Mouse (Mus musculus): ENCODE data around the gene C8g.

C8g gene

DNA sequence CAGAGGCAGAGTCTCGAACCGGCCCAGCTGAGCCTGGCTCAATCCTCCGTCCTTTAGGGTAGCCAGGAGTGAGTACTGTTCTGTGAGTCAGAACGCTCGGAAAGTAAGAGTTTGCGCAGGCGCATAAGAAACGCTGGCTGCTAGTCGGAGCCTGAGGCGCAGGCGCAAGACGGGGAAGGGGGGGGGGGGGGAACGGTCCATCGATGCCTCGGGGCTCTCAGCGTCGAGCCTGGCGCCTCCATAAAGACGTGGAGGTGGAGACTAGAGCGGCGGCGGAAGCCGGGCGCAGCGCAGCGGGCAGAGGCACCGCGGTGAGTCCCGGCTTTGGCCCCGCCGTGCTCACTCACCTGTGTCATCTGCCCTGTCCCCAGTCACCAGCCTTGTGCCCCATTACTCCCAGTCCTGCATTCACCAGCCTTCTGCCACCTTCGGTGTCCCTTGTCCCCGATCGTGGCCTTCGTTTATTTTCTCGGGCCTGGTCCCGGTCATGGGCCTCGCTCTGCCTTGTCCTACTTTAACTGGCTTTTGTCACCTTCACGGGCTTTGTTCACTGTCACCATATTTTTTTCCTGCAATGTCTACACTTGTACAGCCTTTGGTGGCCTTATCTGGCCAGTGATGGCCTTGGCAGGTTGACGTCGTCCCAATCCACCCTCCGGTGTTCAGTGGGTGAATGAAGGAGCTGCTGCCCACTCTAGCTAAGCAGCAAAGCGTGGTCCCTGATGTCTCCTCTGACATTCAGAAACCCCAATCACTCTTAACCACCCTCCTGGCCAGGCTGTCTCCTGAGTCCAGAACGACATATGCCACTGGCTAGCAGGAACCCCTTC lies 728 bp downstream of the C8g start, which contains the start of gene Fbxw5:
TSS of gene Fbxw5 (plus strand) at position 175 of the 830 bp plus-strand sequence.
- DNase-seq (ENCODE audit: low spot score) = peak; percentile 88

DNA sequence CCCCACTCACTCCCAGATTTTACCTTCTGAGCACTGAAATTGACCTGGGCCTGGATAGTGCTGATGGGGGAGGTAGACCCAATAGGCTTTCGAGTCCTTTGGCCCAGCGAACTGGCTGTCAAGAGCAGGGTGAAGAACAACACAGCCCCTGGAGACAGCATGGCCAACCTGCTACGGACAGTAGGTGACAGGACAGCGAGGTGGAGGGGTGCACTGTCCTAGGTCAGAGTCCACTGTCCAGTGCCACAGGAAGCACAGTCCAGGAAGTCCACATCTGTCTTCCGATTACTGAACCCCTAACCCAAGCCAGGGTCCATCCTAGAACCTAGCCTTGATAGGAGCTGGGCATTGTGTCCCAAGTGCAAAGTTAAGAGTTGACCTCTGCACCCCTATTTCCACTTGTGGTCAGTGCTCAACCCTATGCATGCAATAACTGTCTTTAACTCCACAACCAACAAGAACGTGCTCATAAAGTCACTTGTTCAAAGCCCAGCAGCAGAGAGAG lies 1.4 kb downstream of the C8g start:
- DNase-seq (ENCODE audit: low spot score) = no peak

DNA sequence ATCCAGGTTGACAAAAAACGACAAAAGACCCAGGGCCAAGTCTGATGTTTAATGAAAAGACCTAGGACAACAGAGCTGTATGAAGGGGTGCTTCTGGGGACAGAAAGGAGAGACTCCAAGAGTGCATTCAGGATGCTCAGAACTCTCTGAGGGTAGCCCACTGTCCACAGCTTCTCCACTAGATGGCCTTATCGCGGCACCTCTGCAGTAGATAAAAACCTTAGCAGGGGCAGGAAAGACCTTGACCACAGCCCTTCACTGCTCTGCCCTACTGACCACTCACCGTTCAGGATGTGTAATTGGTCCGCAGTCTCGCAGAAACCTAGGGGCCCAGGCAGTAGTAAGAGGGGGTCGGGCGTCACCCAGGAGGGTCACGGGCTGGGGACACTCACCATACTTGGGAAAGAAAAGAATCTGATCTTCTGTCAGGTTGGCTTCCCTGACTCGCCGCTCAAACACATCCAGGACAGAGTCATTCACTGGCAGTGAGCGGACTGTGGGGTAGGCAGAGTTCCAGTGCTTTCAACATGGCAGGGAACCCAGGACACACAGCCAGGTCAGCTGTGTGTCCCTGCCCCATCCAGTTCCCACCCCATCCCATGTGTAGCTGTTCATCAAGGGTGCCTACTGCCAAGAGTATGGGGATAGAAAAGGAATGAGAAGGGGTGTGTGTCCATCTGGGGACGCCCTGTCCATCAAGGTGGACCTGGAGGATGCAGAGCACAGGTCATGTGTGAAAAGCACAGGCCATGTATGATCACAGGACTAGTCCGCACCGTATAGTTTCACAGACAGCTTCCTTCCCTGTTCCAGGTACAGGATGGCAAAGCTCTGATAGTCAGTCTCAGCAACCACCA lies 2.7 kb downstream of the C8g start:
- DNase-seq (ENCODE audit: low spot score) = no peak

DNA sequence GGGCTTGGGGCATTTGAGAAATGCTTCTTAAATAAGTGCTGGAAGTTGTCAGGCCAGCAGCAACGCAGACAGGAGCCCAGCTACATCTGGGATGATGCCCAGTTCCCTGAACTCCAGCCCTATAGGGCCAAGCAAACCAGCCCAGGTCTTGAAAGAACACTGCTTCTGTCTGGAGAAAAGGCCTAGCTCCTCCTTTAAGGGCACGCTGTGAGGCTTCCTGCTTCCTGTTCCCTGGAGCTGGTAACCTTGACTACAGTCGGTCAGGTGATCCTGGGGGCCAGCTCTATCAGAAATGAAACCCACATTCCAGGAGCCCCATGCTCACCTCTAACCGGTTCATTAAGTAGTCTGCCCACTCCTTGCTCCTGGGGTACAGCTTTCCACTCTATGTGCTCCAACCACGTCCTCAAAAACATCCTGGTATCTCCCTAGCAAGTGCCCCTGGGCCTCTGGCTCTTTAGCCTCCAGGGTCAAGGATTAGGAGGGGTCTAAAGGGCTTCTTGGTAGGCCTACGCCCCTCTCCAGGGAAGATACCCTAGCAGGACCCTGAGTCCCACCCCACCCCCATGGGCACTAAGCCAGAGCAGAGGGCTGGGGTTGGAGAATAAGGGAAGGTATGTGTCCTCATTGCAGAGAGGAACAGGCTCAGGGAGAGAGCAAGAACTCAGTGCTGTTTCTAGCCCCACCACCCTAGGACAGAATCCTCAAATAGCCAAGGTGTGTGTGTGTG lies 3.5 kb downstream of the C8g start:
- no peak for DNase-seq (ENCODE audit: low spot score)

DNA sequence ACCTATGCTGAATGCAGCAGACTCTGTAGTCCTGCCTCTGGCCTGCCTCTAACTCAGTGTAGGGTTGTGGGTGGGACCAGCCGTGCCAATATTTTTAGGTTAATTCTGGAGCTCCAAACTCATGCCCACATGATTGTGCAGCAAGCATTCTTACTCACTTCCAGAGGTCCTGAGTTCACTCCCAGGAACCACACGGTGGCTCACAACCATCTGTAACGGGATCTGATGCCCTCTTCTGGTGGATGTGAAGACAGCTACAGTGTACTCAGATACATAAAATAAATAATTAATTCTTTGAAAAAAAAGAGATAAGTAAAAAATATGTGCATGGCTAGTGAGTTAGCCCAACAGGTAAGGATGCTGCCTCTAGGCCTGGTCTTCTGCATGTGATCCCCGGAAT lies 5.1 kb downstream of the C8g start:
- DNase-seq (ENCODE audit: low spot score) = no peak

DNA sequence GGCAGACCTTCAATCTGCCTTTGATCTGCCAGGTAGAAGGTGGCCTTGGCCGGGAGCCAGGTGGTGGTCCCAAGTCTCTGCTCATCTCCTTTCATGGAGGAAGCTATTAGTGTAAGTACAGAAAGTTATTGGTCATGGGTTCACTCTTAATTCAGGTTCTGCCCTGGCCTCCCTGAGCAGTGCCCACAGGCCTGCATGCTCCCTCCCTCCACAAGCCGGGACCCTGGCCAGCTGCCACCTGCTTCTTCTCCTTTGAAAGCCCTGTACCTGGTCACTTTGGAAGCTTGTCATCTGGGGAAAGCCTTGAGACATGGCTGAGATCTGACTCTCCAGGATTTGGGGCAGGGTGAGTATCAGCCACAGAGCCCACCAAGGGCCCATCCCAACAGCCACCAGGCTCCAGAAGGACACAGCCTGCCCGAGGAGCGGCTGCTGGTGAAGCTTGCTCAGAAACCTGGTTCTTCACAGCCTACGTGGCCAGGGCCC lies 8.0 kb downstream of the C8g start, which contains the start of gene Lcn12:
TSS of gene Lcn12 (minus strand) at position 436 of the 486 bp plus-strand sequence.
- DNase-seq (ENCODE audit: low spot score) = no peak

DNA sequence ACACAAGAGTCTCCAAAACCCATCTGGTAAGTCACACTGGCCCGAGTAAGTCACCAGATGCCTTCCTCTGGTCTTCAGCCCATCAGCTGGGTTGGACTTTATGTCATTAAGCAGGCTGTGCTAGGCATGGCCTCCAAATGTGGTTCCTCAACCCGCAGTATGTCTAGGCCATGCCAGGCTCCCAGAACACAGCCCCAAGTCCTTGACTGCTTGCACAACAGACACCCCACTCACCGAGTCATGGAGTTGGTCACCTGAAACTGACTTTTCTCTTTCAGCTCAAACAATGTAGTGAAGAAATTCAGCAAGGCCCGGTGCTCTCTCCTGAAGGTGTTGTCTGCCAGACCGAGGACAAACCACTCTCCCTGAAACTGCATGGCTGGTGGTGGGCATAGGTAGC lies 8.5 kb downstream of the C8g start:
- no peak for DNase-seq (ENCODE audit: low spot score)

DNA sequence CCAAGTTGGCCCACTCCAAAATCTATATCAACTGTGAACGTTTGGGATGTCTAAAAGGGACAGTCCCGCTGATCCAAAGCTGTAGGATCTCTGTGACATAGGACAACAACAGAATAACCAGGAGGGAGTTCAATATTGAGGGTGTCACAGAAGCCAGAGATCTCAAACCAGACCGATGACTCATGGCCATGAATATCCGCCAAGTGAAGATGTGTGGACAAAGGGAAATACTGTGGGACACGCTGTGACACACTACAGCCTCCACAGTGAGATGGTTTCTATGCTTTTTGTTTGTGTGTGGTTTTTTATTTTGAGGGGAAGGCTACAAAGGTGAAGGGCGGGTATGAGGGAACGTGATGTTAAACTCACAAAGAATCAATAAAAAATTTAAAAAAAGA lies 12.8 kb downstream of the C8g start:
- no peak for DNase-seq (ENCODE audit: low spot score)

DNA sequence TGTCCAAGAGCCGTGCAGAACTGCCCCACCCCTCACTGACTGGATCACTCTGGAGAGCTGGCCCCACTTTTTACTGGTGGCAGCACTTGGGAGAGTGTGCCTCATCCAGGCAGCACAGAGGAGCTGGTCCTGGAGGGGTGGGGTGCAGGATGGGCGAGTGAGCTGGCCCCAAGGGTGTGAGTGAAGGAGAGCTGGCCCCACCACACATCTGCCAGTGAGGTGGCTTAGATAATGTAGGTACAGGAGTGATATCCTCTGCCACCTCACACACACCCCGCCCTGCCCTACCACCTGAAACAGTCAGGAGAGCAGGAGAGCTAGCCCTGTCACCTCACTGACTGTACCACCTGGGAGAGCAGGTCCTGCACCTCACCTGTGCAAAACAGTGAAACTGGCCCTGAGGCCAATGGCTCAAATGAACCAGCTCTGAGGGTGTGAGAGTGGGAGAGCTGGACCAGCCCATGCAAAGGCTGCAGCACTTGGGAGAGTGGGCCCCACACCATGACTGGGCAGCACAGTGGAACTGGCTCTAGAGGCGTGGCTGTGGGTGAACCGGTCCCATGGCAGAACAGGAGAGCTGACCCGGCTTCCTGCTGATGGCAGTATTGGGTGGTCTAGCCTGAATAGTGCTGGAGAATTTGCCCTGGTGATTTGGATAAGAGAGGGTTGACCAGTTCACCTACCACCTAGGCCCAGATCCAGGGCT lies 13.4 kb downstream of the C8g start:
- no peak for DNase-seq (ENCODE audit: low spot score)

DNA sequence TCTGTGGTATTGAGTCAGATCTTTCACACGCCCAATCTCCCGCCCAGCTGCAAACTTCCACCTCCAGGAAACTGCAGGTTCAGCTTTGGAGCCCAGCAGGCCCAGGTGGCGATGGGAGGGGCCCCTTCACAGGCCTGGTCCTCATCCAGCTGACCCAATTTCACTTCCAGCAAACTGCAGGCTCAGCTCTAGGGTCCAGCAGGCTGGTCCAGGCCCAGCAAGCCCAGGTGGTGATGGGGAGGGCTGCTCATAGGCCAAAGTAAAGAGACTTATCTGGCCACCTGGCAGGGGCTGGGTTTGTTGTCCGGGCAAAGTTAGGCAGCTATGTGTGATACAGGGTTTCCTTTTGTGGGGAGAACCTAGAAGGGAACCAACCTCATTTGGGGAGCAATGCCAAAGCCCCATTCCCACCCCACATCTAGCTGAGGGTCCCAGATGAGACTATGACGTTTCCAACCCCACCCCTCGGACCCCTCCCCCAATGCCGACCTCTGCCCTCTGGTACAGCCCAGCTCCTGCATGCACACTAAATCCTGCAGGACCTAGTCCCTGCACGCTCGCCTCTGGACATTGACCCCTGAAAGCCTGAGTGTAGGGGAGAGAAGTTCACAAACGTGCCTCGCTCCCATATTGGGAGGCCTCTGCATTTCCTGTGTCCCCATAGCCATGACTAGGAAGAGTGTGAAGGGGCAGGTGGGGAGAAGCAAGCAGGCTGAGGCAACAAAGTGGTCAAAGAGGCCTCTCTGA lies 16.4 kb downstream of the C8g start:
- DNase-seq (ENCODE audit: low spot score) = no peak

DNA sequence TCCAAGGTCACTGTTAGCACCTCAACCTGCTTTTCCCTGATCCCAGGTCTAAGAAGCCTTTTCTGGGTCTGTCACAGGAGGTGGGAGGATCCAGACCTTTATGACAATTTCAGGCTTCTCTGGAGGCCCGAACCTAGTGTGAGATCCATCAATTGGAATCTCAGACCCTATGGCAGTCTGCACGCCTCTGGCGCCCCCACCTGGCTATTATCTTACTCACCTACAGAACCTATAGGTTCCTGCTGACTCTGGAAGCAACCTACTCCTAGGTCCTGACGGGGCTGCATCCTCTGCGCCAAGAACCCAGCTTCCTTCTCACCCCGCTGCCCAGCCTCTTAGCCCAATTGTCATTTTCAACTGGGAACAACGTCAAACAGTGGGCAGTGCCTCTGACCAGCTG lies 18.6 kb downstream of the C8g start:
- DNase-seq (ENCODE audit: low spot score) = no peak

DNA sequence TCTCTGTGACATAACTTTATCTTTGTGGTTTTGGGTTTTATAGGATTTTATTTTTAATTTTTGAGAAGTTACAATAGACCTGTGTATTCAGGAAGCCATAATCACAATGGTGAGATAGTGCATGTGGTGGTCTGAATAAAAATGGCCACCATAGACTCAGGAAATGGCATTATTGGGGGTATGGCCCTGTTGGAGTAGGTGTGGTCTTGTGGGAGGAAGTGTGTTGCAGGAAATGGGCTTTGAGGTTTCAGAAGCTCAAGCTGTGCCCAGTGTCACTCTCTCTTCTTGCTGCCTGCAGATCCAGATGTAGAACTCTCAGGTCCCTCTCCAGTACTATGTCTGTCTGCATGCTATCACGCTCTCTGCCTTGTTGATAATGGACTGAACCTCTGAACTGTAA lies 21.0 kb downstream of the C8g start:
- DNase-seq (ENCODE audit: low spot score) = no peak

DNA sequence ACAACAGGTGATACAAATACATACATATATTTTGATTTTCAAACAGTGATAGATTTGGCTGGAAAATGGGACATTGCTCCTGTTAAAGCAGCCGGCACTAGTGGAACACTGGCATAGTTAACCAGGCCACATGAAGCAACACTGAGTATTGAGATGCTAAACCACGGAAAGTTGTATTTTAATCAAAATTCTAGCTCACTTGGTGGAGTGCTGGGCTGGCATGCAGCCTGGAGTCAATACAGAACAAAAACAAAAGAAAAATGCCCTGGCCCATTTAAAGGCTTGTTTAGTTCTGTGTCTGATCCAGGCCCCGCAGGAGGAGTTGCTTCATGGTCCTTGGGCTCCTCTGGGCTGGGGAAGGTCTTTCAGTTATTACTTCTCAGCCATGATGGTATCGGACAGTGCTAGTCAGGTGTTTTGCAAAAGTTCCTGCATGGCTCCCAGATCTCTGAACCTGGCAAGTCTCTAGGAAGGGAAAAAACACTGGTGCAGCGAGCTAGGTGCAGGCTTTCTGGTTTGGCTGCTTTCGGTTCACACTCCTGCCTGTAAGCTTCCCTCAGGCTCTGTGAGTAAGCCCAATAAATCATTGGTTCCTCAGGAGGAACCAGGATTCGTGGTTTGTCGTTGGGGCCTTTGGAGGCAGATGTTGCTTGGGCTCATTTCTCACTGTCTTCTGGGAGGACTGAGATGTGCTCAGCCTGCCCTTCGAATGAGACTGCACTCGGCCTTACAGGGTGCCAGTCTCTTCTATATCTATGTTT lies 21.8 kb downstream of the C8g start:
- no peak for DNase-seq (ENCODE audit: low spot score)

DNA sequence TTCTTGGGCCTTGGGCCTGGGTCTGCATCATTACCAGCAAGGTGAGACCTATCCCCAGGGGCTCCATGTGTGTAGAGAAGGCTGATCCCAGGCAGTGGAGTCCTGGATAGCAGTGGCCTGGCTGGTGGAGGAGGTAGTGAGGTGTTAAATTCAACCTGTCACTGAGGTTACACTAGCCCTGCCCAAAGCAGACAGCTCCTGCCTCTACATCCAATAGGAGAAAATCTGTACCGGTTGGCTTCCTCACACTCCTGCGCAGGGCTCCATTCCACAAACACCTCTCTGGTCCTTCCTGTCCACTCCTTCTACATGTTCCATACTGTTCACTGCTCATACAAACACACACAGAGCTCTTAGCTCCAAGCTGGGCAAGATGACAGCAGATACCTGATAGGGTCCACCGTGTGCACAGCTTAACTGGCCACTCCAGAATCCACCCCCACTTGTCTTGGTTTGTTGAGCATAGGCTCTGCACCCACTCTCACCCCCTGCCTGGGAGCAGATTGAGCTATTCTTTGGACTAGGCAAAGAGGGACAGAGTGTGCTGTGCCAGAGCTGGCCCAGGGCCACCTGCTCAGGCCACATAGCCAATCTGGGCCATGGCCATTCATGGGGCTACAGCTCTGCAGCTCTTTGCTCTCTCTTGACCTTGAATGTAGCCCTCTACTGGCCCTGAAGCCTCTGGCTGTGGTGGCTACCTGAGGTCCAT lies 23.4 kb downstream of the C8g start:
- peak; percentile 77 for DNase-seq (ENCODE audit: low spot score)

DNA sequence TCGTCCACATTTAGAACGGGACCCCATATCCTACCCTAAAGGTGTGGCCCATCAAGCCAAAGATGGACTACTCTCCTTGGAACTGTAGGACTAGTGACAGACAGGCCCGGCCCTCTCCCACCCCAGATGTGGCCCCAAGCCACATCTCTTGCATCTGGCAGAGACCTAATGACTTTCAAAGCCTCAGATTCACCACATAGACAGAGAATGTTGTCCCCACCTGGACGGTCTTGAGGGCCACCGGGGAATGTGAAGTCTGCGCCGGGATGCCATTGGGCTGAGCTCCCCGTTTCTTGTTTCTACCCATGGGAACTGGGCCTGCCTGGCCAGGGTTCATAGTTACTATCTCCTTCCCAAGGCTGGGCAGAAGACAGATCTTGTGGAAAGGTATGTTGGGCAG lies 24.0 kb downstream of the C8g start:
- no peak for DNase-seq (ENCODE audit: low spot score)

DNA sequence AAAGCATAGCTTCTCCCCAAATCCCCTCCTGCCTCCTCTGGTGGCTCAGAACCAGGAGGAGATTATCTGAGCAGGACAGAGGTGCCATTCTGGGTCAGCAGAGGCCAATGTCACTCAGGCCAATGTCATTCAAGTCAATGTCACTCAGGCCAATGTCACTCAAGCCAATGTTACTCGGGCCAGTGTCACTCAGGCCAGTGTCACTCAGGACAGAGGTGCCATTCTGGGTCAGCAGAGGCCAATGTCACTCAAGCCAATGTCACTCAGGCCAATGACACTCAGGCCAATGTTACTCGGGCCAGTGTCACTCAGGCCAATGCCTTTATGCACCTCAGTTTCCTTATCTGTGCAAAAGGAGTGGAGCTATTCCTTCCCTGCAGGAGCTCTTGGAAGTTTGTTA lies 29.0 kb downstream of the C8g start:
- DNase-seq (ENCODE audit: low spot score) = no peak

DNA sequence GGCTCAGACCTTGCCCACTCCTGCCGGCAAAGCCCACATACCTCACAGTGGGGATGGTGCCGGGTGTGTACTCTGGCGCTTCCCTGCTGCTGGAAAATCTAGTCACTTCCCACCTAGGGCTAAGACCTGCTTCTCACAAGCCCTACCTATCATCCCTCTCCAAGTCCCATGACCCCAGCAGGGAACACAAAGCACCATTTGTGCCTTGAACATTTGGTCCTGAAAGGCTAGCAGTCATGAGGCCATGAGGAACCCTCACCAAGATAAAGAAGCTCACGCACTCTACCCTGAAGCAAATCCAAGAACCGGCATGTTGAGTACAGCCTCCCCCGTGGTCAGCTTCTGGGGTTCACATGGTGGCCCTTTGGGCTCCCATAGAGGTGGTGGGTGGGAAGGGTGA lies 31.6 kb downstream of the C8g start, which contains the start of gene Ptgds:
TSS of gene Ptgds (minus strand) at position 78 of the 400 bp plus-strand sequence.
- no peak for DNase-seq (ENCODE audit: low spot score)

DNA sequence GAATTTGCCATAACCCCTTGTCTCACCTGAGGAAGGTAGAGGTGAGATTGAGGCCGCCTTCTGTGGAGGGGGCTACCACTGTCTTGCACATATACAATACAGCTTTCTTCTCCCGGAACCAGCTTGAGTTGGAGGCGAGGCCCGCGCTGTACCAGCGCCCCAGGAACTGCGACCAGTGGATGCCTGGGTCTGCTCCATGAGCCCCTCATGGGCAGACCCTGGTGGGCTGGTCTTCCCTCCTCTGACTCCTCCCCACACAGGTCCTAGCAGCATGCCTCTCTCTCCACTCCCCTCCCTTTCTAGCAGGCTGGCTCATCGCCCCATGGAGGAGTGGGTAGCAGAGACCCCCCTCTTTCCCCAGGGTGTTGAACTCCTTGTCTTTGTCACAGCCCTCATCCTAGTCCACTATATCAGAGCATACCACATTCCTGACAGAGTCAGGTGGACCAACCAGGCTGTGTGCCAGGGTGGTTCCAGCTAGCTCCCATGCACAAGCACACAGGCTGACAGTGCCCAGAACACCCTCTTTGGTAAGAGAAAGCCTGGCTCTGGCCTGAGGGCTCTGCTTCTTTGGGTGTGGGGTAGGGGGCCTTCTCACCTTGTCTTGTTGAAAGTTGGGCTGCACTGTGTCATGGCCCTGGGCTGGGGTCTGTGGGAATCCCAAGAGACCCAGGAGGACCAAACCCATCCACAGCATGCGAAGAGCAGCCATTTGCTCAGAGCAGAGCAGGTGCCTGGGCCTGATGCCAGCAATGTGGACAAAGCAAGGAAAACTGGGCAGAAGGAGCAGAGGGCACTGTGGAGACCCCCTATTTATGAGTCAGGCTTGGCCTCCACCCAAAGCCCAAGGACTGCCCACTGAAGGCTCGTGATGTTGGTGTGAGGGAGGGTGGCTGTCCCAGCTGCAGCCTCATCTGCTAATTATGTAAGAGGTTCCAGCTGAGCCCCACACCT lies 32.3 kb downstream of the C8g start:
- DNase-seq (ENCODE audit: low spot score) = no peak

Data from testis, postnatal 14 days (tissue).